Mouse (Mus musculus): ENCODE results near the gene Wnk2. TPM values are rescaled to one million over a fixed set of nuclear protein-coding genes. Genes with fewer than 3 reads are reported as not detected.

Wnk2 gene
- polyA plus RNA-seq, 1 experiment from 2014 or later, result 2.1 TPM

DNA sequence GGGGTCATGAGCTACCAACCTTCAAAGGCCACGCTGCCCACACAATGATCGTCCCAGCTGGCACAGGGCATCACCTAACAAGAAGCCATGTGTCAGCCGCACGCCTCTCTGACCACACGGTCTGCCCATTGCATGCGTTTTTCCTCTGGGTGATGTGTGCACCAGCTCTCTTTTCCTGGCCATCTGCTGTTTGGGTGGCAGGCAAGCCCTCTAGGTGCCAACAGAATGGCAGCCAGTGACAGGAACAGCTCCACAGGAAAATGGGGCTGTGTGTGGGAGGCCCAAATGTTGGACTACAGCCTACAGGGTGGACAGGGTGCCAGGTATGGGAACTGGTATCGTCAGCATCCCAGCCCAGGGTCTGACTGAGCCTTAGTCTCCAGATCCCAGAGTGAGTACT is 24.5 kb upstream of the Wnk2 start:
- 93% methylated on average over 7 of the region's 7 CpGs for WGBS
- H3K27me3 ChIP-seq, result no peaks in the 10 kb centered on the region
- peaks cover 4% of the 10 kb centered on the region for H3K4me1 ChIP-seq
- H3K4me2 ChIP-seq (replicated peaks), result no peak overlapping the region
- no peak overlapping the region for H3K27ac ChIP-seq
- no peaks in the 10 kb centered on the region for H3K9me3 ChIP-seq
- no peak overlapping the region for H3K4me3 ChIP-seq
- no peak overlapping the region for H3K9ac ChIP-seq
- no peak for ATAC-seq (ENCODE audit: low FRiP score, low read depth)
- no peaks in the 10 kb centered on the region for H3K36me3 ChIP-seq

DNA sequence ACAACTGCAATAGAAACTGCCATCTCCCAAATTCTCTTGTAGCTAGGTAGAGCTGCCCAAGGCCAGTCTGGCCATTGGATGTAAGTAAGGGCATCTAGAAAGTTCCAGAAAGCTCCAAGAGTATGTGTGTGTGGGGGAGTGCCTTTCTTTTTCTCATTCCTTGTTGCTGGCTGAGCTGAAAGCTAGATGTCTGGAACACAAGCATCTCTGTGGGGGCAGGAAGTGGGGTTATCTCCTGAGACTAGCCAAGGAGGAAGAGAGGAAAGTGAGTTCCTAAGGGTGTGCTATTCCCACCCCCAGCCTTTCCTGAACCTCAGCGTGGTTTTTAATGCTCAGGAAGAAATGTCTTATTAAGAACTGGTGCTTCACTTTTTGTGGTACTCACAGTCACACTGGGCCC is 23.9 kb upstream of the Wnk2 start:
- no peaks in the 10 kb centered on the region for H3K27me3 ChIP-seq
- no peak overlapping the region for H3K4me3 ChIP-seq
- peaks cover 10% of the 10 kb centered on the region for H3K4me1 ChIP-seq
- H3K36me3 ChIP-seq, result no peaks in the 10 kb centered on the region
- no peak overlapping the region for H3K27ac ChIP-seq
- no peak overlapping the region for H3K4me2 ChIP-seq (replicated peaks)
- ATAC-seq (ENCODE audit: low FRiP score, low read depth), result no peak
- WGBS, result 77% methylated on average over 1 of the region's 1 CpGs
- no peaks in the 10 kb centered on the region for H3K9me3 ChIP-seq
- H3K9ac ChIP-seq, result no peak overlapping the region

DNA sequence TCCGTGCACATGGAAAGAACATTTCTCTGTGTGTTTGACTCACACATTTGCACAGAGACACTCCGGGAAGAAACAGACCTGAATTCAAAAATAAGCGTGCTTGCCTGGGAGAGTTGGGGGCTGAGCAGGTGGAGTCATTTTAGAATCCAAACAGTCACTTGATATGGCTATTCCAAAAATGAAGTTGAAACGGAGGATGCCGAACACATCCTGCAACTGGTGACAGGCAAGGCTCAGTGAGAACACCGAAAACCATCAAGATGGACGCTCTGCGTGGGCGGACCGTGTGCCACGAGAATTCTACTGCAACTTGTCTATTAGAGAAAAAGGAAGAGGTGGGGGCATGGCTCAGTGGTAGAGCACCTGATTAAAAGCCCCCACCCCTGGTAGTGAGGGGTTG is 22.8 kb upstream of the Wnk2 start:
- WGBS, result 89% methylated on average over 11 of the region's 11 CpGs
- Histone ChIP-seq H3K9me3 (no peaks in the 10 kb centered on the region), H3K27me3 (no peaks in the 10 kb centered on the region), H3K4me1 (peaks cover 13% of the 10 kb centered on the region), H3K27ac (no peak overlapping the region), H3K9ac (no peak overlapping the region), H3K4me2 (replicated peaks) (no peak overlapping the region), H3K36me3 (no peaks in the 10 kb centered on the region), H3K4me3 (no peak overlapping the region)
- ATAC-seq (ENCODE audit: low FRiP score, low read depth), result no peak

DNA sequence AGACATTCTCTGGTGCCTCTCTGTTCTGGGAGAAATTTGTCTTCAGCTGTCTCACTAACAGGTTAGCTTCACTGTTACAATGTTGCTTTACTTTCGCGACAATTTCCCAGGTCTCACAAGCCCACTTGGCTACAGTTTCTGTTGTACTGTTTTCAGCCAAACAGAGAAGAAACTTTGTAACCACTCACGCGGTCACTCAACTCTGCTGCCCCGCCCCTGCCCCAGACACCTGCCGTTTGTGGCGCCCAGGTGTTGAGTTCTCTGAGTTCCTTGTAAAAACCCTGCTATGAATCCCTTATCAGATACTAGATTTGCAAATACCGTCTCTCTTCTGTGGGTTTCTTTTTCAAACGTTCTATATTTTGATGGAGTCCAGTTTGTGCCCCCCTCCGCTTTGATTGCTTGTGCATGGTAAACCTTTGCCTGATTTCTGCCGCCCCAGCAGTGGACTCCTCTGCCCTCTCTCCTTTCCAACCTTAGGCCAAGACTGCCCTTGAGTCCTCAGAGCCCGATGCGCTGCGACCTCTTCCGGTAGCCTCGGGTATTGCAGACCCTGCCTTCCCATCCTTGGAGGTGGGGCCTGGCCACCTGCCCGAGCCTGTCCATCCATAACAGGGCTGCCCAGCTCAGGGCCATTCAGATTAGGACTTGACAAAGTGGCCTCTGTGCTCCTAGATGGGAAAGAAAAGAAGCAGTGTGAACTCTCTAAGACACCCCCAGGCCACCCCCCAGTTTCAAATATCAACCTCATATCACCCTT is 21.8 kb upstream of the Wnk2 start:
- no peak overlapping the region for H3K4me2 ChIP-seq (replicated peaks)
- H3K36me3 ChIP-seq, result no peaks in the 10 kb centered on the region
- WGBS, result 18% methylated on average over 17 of the region's 17 CpGs
- H3K27me3 ChIP-seq, result no peaks in the 10 kb centered on the region
- ATAC-seq (ENCODE audit: low FRiP score, low read depth), result no peak
- peaks cover 13% of the 10 kb centered on the region for H3K4me1 ChIP-seq
- H3K27ac ChIP-seq, result no peak overlapping the region
- H3K9me3 ChIP-seq, result no peaks in the 10 kb centered on the region
- no peak overlapping the region for H3K4me3 ChIP-seq
- no peak overlapping the region for H3K9ac ChIP-seq

DNA sequence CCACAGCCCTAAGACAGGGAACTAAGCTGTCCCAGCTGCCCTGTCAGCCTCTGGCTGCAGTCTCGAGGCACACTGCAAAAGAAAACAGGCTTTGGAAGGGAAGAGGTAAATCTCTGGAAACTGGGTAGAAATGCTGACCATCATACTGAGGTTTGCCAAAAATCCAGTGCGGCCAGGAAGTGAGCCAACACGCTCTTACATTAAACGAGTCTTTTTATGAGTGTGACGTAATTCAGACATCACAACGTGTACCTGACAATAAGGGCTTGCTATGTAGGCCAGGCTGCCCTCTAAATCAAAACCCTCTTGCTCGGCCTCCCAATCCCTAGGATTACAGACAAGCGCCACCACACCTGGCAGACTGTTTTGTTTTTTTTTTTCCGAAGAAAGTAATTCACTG is 19.3 kb upstream of the Wnk2 start:
- H3K9ac ChIP-seq, result no peak overlapping the region
- WGBS, result 32% methylated on average over 9 of the region's 9 CpGs
- H3K4me1 ChIP-seq, result peaks cover 13% of the 10 kb centered on the region
- no peak overlapping the region for H3K4me3 ChIP-seq
- peak; percentile 55; the same call in 1 of the 2 replicates for ATAC-seq (ENCODE audit: low FRiP score, low read depth)
- H3K27ac ChIP-seq, result no peak overlapping the region; the same call in 1 of the 2 replicates
- H3K27me3 ChIP-seq, result no peaks in the 10 kb centered on the region
- H3K4me2 ChIP-seq (replicated peaks), result no peak overlapping the region
- no peaks in the 10 kb centered on the region for H3K36me3 ChIP-seq
- H3K9me3 ChIP-seq, result no peaks in the 10 kb centered on the region

DNA sequence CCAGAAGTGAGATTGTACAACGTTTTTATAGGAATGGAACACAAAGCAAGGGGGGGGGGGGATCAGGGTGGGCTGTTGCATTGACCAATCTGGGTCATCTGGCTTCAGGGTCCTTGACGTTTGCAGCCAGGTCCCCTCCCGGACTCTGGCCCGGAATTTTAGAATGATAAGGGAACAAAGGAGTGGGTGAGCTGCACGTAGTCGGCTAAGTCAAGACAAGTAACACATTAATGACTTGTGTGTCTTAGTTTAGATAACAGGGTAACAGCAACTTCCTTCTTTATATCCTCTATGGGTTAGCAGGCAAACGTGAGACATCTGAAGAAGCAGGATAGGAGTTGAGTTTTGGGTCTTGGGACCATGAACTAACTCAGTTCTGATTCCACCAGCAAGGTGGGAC is 15.8 kb upstream of the Wnk2 start:
- no peak for ATAC-seq (ENCODE audit: low FRiP score, low read depth)
- no peaks in the 10 kb centered on the region for H3K9me3 ChIP-seq
- peaks cover 13% of the 10 kb centered on the region for H3K4me1 ChIP-seq
- no peak overlapping the region for H3K27ac ChIP-seq
- no peak overlapping the region for H3K4me2 ChIP-seq (replicated peaks)
- H3K4me3 ChIP-seq, result no peak overlapping the region
- H3K9ac ChIP-seq, result no peak overlapping the region
- no peaks in the 10 kb centered on the region for H3K27me3 ChIP-seq
- H3K36me3 ChIP-seq, result no peaks in the 10 kb centered on the region
- WGBS, result 69% methylated on average over 7 of the region's 7 CpGs

DNA sequence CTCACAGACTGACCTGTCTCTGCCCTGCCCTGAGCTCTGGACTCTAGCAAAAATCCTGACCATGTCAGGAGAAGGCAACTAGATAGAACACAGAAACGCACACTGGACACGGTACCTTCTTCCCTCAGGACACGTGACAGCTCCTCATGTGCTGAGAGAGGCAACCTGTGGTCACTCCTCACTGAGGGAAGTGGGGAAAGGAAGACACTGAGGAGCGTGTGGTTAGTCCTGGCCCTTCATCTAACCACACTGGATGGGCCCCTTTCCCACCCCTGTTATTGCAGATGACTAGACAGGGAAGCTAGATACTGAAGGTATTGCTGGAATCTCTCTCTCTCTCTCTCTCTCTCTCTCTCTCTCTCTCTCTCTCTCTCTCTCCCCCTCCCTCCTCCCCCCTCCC is 14.9 kb upstream of the Wnk2 start:
- H3K9ac ChIP-seq, result no peak overlapping the region
- H3K4me2 ChIP-seq (replicated peaks), result no peak overlapping the region
- peaks cover 13% of the 10 kb centered on the region for H3K4me1 ChIP-seq
- H3K36me3 ChIP-seq, result no peaks in the 10 kb centered on the region
- H3K9me3 ChIP-seq, result no peaks in the 10 kb centered on the region
- H3K4me3 ChIP-seq, result no peak overlapping the region
- no peak overlapping the region for H3K27ac ChIP-seq
- no peak for ATAC-seq (ENCODE audit: low FRiP score, low read depth)
- WGBS, result 67% methylated on average over 4 of the region's 4 CpGs
- no peaks in the 10 kb centered on the region for H3K27me3 ChIP-seq

DNA sequence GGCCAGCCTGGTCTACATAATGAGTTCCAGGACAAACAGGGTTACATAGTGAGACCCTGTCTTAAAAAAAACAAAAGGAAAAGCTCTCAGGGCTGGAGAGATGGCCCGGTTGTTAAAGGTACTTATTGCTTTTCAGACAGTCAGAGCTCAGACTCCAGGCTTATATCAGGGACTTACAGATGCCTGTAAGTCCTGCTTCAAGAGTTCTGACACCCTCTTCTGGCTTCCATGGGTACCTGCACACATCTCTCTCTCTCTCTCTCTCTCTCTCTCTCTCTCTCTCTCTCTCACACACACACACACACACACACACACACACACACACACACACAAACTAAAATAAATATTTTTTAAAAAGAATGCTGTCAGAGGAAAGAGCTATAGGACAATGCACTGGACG is 13.4 kb upstream of the Wnk2 start:
- Histone ChIP-seq H3K36me3 (no peaks in the 10 kb centered on the region), H3K27me3 (no peaks in the 10 kb centered on the region), H3K9me3 (no peaks in the 10 kb centered on the region), H3K4me2 (replicated peaks) (no peak overlapping the region), H3K4me3 (no peak overlapping the region), H3K4me1 (no peaks in the 10 kb centered on the region), H3K27ac (no peak overlapping the region), H3K9ac (no peak overlapping the region)
- 60% methylated on average over 2 of the region's 2 CpGs for WGBS
- ATAC-seq (ENCODE audit: low FRiP score, low read depth), result no peak

DNA sequence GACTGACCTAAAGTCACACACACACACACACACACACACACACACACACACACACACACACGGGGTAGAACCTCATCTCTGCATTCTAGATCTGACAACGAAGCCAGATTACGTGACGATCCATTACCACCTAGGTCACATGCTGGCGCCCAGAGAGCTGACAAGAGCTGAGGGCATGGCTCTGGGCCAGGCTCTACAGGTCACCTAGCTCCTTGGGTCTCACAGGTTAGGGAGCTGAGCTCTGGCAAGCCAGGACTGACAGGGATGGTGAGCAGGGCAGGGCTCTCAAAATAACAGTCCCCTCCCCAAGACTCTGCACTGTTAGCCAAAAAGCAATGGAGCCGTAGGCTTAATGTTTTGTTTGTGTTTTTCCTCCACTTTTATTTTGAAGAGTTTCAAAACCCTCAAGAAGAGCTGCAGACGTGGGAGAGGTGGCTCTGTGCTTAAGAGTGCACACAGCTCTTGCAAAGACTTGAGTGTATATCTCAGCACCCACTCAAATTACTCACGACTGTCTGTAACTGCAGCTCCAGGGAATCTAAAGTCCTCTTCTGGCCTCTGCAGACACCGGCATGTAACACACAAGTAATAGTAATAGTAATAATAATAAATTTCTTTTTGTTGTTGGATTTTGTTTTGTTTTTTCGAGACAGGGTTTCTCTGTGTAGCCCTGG is 10.4 kb upstream of the Wnk2 start:
- H3K27me3 ChIP-seq, result no peaks in the 10 kb centered on the region; the same call in 1 of the 2 replicates
- no peak overlapping the region for H3K27ac ChIP-seq
- WGBS, result 68% methylated on average over 10 of the region's 10 CpGs
- H3K9me3 ChIP-seq, result no peaks in the 10 kb centered on the region
- H3K36me3 ChIP-seq, result no peaks in the 10 kb centered on the region
- no peak overlapping the region for H3K4me3 ChIP-seq
- no peak overlapping the region for H3K4me2 ChIP-seq (replicated peaks)
- H3K9ac ChIP-seq, result no peak overlapping the region
- ATAC-seq (ENCODE audit: low FRiP score, low read depth), result no peak
- H3K4me1 ChIP-seq, result no peaks in the 10 kb centered on the region

DNA sequence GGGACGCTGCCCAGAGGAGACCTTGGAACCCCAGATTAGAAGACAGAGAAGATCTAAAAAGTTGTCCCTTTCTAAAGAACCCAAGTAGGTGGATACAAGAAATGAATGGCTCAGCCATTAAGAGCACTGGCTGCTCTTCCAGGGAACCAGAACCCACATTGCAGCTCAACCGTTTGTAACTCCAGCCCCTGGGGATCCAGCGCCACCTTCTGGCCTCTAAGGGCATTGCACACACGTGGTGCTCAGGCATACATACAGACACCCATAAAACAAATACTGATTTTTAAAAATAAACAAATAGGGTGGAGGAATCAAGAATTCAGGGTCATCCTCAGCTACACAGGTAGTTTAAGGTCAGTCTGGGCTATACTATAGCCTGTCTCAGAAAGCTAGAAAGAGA is 8.8 kb upstream of the Wnk2 start:
- ATAC-seq (ENCODE audit: low FRiP score, low read depth), result no peak
- no peak overlapping the region for H3K27ac ChIP-seq
- no peaks in the 10 kb centered on the region for H3K4me1 ChIP-seq
- 73% methylated on average over 4 of the region's 4 CpGs for WGBS
- H3K4me2 ChIP-seq (replicated peaks), result no peak overlapping the region
- no peaks in the 10 kb centered on the region; the same call in 1 of the 2 replicates for H3K27me3 ChIP-seq
- no peak overlapping the region for H3K9ac ChIP-seq
- H3K9me3 ChIP-seq, result no peaks in the 10 kb centered on the region
- no peaks in the 10 kb centered on the region for H3K36me3 ChIP-seq
- no peak overlapping the region for H3K4me3 ChIP-seq

DNA sequence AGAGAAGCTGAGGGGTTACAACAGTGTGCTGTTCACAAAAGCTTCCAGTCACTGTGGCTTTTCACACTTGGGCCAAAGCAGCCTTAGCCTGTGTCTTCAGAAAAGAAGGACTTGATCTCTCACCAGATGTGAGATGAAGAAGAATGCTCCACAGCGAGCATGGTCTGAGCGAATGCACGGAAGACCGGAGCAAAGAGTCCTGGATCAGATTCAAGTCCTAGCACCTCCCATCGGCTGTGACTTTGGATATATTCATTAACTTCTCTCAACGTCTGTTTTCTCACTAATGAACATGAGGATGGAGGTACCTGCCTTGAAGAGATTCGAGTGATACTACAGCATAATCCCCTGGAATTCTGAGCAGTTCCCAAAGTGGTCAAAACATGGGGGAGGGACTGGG is 6.8 kb upstream of the Wnk2 start:
- no peak overlapping the region for H3K9ac ChIP-seq
- H3K4me3 ChIP-seq, result no peak overlapping the region
- no peaks in the 10 kb centered on the region for H3K36me3 ChIP-seq
- 51% methylated on average over 7 of the region's 7 CpGs for WGBS
- ATAC-seq (ENCODE audit: low FRiP score, low read depth), result no peak
- H3K27me3 ChIP-seq, result peaks cover 15% of the 10 kb centered on the region
- H3K27ac ChIP-seq, result no peak overlapping the region
- no peaks in the 10 kb centered on the region for H3K9me3 ChIP-seq
- no peak overlapping the region for H3K4me2 ChIP-seq (replicated peaks)
- H3K4me1 ChIP-seq, result no peaks in the 10 kb centered on the region

DNA sequence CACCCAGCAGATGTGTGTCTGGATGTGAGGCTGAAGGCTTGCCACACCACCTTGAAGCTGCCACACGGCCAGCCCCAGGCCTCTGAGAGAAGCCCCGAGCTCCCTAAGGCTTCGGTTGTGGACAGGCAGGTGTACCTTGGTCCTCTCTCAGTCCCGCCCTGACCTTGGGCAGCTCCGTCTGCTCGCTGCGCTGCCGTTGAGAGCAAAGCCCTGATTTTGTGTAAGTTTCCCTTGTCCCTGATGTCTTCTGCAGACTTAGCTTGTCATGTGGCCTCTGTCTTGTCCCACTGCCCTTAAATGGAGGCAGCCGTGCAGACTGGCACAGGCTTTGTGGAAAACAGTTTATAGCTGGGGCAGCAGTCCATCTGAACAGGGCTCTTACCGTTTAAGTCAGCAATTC is 6.2 kb upstream of the Wnk2 start:
- H3K4me1 ChIP-seq, result no peaks in the 10 kb centered on the region
- H3K4me2 ChIP-seq (replicated peaks), result no peak overlapping the region
- H3K9ac ChIP-seq, result no peak overlapping the region
- peaks cover 21% of the 10 kb centered on the region for H3K27me3 ChIP-seq
- no peaks in the 10 kb centered on the region for H3K9me3 ChIP-seq
- H3K36me3 ChIP-seq, result no peaks in the 10 kb centered on the region
- H3K27ac ChIP-seq, result no peak overlapping the region
- no peak overlapping the region for H3K4me3 ChIP-seq
- WGBS, result 74% methylated on average over 10 of the region's 10 CpGs
- ATAC-seq (ENCODE audit: low FRiP score, low read depth), result no peak

DNA sequence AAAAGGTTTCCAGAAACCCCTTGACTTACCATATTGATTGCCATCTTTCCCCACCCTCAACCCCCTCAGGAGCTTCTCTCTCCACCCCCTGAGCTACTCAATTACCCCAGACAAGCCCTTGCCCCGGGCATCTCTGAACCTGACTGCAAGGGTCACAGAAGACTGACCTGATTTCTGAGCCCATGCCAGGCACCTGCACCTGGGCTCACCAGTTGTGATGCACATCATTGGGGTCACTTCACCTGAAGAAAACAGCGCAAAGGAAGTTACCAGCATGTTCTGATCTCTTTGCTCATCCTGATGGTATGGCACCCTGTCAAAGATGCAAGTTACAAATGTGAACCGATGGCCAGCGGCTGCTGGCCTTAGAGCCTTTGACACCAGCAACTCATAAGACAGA is 873 bp upstream of the Wnk2 start:
- Histone ChIP-seq H3K27me3 (peaks cover 74% of the 10 kb centered on the region), H3K9ac (no peak overlapping the region), H3K27ac (no peak overlapping the region), H3K4me1 (peaks cover 32% of the 10 kb centered on the region), H3K36me3 (no peaks in the 10 kb centered on the region), H3K9me3 (no peaks in the 10 kb centered on the region), H3K4me3 (no peak overlapping the region), H3K4me2 (replicated peaks) (no peak overlapping the region)
- no peak for ATAC-seq (ENCODE audit: low FRiP score, low read depth)
- 78% methylated on average over 4 of the region's 4 CpGs for WGBS
